Mouse (Mus musculus) forebrain, postnatal 0 days (tissue): ENCODE measurements at regions not wholly inside any gene's neighbourhood (a gene's known extent, or its start where the extent isn't known, plus 50 kb on each side); places are given as distances from the start of the nearest gene placed in this dataset.

Source experiments
- ATAC-seq: fragments of 200-750 bp; cut with Nextera tagmentation; 2 replicates; pipeline ENCODE4 v1.8.0; 2017; ENCODE audit warnings: mild to moderate bottlenecking, moderate library complexity
- DNase-seq: peaks from one replicate; pipeline ENCODE4 v3.0.0-alpha.2; 2015
- H3K27ac ChIP-seq: fragments of 300-500 bp; sonication (generic); 2 replicates; pipeline ENCODE4 v1.5.1; 2014; ENCODE audit warnings: low read depth, mild to moderate bottlenecking, antibody characterized with exemption, low read length, moderate library complexity, mixed read lengths
- H3K27me3 ChIP-seq: fragments of 300-500 bp; sonication (generic); 2 replicates; pipeline ENCODE4 v1.6.1; 2014; ENCODE audit warnings: mild to moderate bottlenecking, low read length, mixed read lengths; ENCODE audit not compliant: insufficient read depth
- H3K36me3 ChIP-seq: fragments of 300-500 bp; sonication (generic); 2 replicates; pipeline ENCODE4 v1.6.1; 2014; ENCODE audit warnings: mild to moderate bottlenecking, moderate library complexity; ENCODE audit not compliant: insufficient read depth
- H3K4me1 ChIP-seq: fragments of 300-500 bp; sonication (generic); 2 replicates; pipeline ENCODE4 v1.6.1; 2014; ENCODE audit warnings: antibody characterized with exemption; ENCODE audit not compliant: insufficient read depth
- H3K4me2 ChIP-seq: fragments of 300-500 bp; sonication (generic); 2 replicates; pipeline ENCODE4 v1.6.1; 2014; ENCODE audit warnings: low read depth, mild to moderate bottlenecking, moderate library complexity
- H3K4me3 ChIP-seq: fragments of 300-500 bp; sonication (generic); 2 replicates; pipeline ENCODE4 v1.5.1; 2014; ENCODE audit warnings: low read depth, low read length, mixed read lengths
- H3K9ac ChIP-seq: fragments of 300-500 bp; sonication (generic); 2 replicates; pipeline ENCODE4 v1.6.1; 2014; ENCODE audit warnings: mild to moderate bottlenecking
- H3K9me3 ChIP-seq: fragments of 300-500 bp; sonication (generic); 2 replicates; pipeline ENCODE4 v1.6.1; 2016; ENCODE audit warnings: low read length
- CTCF ChIP-seq: sonication (generic); IDR thresholded peaks from 2 replicates; pipeline ENCODE4 v1.5.1; 2016; ENCODE audit warnings: antibody characterized with exemption, control low read depth, low read depth
- WGBS: fragments of 180-500 bp; shearing (Covaris S2); extraction: QIAGEN DNeasy Blood & Tissue Kit; methylation state at CpG from one replicate; pipeline ENCODE4 v1.1.7; 2014; 5-methylcytosine and 5-hydroxymethylcytosine counted together

DNA sequence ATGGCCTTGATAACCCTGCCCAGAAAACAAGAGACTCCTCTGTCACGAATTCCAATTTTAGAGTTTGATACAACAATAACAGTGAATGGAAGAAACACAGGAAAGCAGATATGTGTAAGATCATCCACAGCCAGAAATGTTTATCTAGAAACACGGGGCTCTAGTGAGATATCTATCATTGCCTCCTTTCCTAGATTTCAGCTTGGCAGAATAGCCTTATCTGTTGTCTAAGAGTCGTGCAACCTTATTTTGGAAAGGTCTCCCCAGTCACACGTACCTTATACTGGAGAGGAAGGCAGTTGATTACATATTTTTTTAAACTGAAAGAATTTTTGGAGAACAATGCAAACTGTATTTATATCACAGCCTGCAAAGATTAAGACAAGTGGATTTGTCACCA is 61.6 kb downstream of the Gm10295 start:
- no peak overlapping the region for H3K4me3 ChIP-seq
- no peak overlapping the region for H3K9ac ChIP-seq
- no peaks in the 10 kb centered on the region for H3K27me3 ChIP-seq
- no peak for DNase-seq
- no peaks in the 10 kb centered on the region for H3K36me3 ChIP-seq
- no peak overlapping the region for H3K4me2 ChIP-seq
- no peak for TF ChIP-seq CTCF
- 79% methylated on average over 4 of the region's 4 CpGs for WGBS
- no peak overlapping the region for H3K27ac ChIP-seq
- no peaks in the 10 kb centered on the region for H3K9me3 ChIP-seq
- H3K4me1 ChIP-seq: no peaks in the 10 kb centered on the region
- ATAC-seq: no peak

GRCm38 (mm10) chr7:71289266-71289665 is 62.0 kb downstream of the Gm10295 start:
- ATAC-seq (no peak), DNase-seq (no peak)
- Histone ChIP-seq H3K4me1 (no peaks in the 10 kb centered on the region), H3K27me3 (no peaks in the 10 kb centered on the region), H3K4me2 (no peak overlapping the region), H3K9ac (no peak overlapping the region), H3K9me3 (no peaks in the 10 kb centered on the region), H3K27ac (no peak overlapping the region), H3K4me3 (no peak overlapping the region), H3K36me3 (no peaks in the 10 kb centered on the region)
- no peak for TF ChIP-seq CTCF
- WGBS: 85% methylated on average over 5 of the region's 5 CpGs

GRCm38 (mm10) chr7:71287441-71287840 is 63.8 kb downstream of the Gm10295 start:
- Histone ChIP-seq H3K36me3 (no peaks in the 10 kb centered on the region), H3K4me3 (no peak overlapping the region), H3K4me2 (no peak overlapping the region), H3K9me3 (no peaks in the 10 kb centered on the region), H3K27ac (no peak overlapping the region), H3K4me1 (no peaks in the 10 kb centered on the region), H3K27me3 (no peaks in the 10 kb centered on the region), H3K9ac (no peak overlapping the region)
- no peak for ATAC-seq
- no peak for DNase-seq
- 85% methylated on average over 7 of the region's 7 CpGs for WGBS
- TF ChIP-seq CTCF: no peak

DNA sequence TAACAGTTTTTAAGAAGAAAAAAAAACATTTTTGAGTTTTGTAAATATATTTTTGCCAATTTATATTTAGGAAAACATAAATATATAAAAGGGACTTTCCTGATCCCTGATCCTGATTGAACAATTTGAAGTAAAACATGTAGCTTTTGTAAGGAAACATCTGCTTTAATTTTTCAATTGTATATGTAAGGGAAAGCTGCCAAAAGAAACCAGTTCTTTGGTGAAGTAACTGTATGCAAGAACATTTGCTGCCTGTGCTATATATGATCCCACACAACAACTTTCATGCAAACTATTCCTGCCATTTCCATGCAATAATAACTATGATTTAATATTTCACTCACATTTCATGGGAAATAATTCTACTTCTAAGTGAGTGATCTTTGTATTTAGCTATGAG is 67.0 kb downstream of the Gm10295 start:
- Histone ChIP-seq H3K4me3 (no peak overlapping the region), H3K27me3 (no peaks in the 10 kb centered on the region), H3K36me3 (no peaks in the 10 kb centered on the region), H3K9ac (no peak overlapping the region), H3K4me1 (no peaks in the 10 kb centered on the region), H3K9me3 (no peaks in the 10 kb centered on the region), H3K4me2 (no peak overlapping the region), H3K27ac (no peak overlapping the region)
- TF ChIP-seq CTCF: no peak
- DNase-seq (no peak), ATAC-seq (no peak)

DNA sequence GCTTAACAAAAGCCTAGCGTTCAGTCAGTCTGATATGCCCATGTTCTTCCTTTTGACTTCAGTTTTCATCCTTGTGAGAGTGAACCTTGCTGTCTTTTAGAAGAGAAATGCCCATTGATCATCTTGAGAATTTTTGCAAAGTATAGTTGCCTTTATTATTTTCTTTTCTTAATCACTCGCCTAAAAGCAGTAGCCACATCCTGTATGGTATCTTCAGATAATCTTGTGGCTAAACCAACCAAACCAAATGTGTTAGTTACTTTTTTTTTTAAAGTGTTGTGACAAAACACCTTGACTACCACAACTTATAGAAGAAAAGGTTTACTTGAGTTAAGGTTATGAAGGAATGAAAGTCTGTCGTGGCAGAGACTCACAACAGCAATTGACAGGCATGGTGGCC is 67.9 kb downstream of the Gm10295 start:
- Histone ChIP-seq H3K27me3 (no peaks in the 10 kb centered on the region), H3K4me2 (no peak overlapping the region), H3K4me3 (no peak overlapping the region), H3K4me1 (no peaks in the 10 kb centered on the region), H3K9me3 (no peaks in the 10 kb centered on the region), H3K9ac (no peak overlapping the region), H3K36me3 (no peaks in the 10 kb centered on the region), H3K27ac (no peak overlapping the region)
- ATAC-seq (no peak), DNase-seq (no peak)
- WGBS: 90% methylated on average over 3 of the region's 3 CpGs
- TF ChIP-seq CTCF: no peak

DNA sequence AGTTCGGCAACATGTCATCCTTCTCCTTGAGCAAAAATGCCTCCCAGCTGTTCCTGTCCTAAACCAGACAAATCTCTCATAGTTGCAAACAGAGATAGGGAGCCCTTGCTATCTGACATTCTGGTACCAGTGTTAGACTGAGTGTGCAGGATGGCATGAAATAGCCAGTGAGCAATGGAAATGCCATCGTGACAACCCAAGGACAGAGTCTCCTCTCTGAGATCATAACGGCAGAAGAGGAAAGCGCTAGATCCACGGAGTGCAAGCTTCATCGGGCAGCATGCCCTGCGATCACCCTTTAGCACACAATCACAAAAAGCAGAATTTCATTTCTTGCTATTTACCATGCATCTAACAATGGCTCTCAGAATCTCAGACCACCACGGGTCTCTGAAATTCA is 85.2 kb downstream of the Gm10295 start:
- H3K27me3 ChIP-seq: no peaks in the 10 kb centered on the region
- H3K27ac ChIP-seq: no peak overlapping the region
- no peak overlapping the region for H3K9ac ChIP-seq
- H3K36me3 ChIP-seq: no peaks in the 10 kb centered on the region
- DNase-seq (no peak), ATAC-seq (no peak)
- TF ChIP-seq CTCF: no peak
- H3K9me3 ChIP-seq: no peaks in the 10 kb centered on the region
- no peaks in the 10 kb centered on the region for H3K4me1 ChIP-seq
- WGBS: 81% methylated on average over 8 of the region's 8 CpGs
- H3K4me3 ChIP-seq: no peak overlapping the region
- H3K4me2 ChIP-seq: no peak overlapping the region

GRCm38 (mm10) chr7:71264115-71264514 is 87.2 kb downstream of the Gm10295 start:
- Histone ChIP-seq H3K4me3 (no peak overlapping the region), H3K4me1 (no peaks in the 10 kb centered on the region), H3K27ac (no peak overlapping the region), H3K36me3 (no peaks in the 10 kb centered on the region), H3K9ac (no peak overlapping the region), H3K4me2 (no peak overlapping the region), H3K9me3 (no peaks in the 10 kb centered on the region), H3K27me3 (no peaks in the 10 kb centered on the region)
- no peak for TF ChIP-seq CTCF
- no peak for ATAC-seq
- no peak for DNase-seq
- 89% methylated on average over 1 of the region's 1 CpGs for WGBS

GRCm38 (mm10) chr7:71249669-71250068 is 101.6 kb downstream of the Gm10295 start:
- no peak overlapping the region for H3K9ac ChIP-seq
- TF ChIP-seq CTCF: no peak
- H3K4me2 ChIP-seq: no peak overlapping the region
- no peaks in the 10 kb centered on the region for H3K27me3 ChIP-seq
- no peak overlapping the region for H3K4me3 ChIP-seq
- H3K9me3 ChIP-seq: no peaks in the 10 kb centered on the region
- H3K27ac ChIP-seq: no peak overlapping the region
- no peak for DNase-seq
- H3K4me1 ChIP-seq: no peaks in the 10 kb centered on the region
- no peaks in the 10 kb centered on the region for H3K36me3 ChIP-seq
- WGBS: 75% methylated on average over 2 of the region's 2 CpGs
- ATAC-seq: no peak
